Mouse (Mus musculus) intestine, embryonic 14.5 days (tissue): Measurements from ENCODE around the gene Ptprt. TPM values are rescaled to one million over a fixed set of nuclear protein-coding genes. Genes with fewer than 3 reads are reported as not detected.

Source experiments
- ATAC-seq: fragments of 200-750 bp; cut with Nextera tagmentation; replicated peaks from 2 replicates; pipeline ENCODE4 v1.8.0; 2017; ENCODE audit warnings: low read depth, moderate number of reproducible peaks, moderate TSS enrichment, moderate library complexity; ENCODE audit not compliant: low FRiP score, low TSS enrichment
- DNase-seq: peaks from one replicate; pipeline ENCODE4 v3.0.0-alpha.2; 2018; ENCODE audit warnings: low spot score
- H3K27ac ChIP-seq: fragments of 300-500 bp; sonication (generic); 2 replicates; pipeline ENCODE4 v1.5.1; 2014; ENCODE audit warnings: low read depth, mild to moderate bottlenecking, control low read depth
- H3K27me3 ChIP-seq: fragments of 300-500 bp; sonication (generic); replicated peaks from 2 replicates; pipeline ENCODE4 v1.6.1; 2014; ENCODE audit warnings: low read length, control low read depth; ENCODE audit not compliant: control insufficient read depth, insufficient read depth
- H3K36me3 ChIP-seq: fragments of 300-500 bp; sonication (generic); 2 replicates; pipeline ENCODE4 v1.6.1; 2014; ENCODE audit warnings: low read length, control low read depth; ENCODE audit not compliant: control insufficient read depth, insufficient read depth
- H3K4me1 ChIP-seq: fragments of 300-500 bp; sonication (generic); replicated peaks from 2 replicates; pipeline ENCODE4 v1.6.1; 2014; ENCODE audit warnings: low read length, control low read depth, mixed read lengths; ENCODE audit not compliant: control insufficient read depth, insufficient read depth
- H3K4me2 ChIP-seq: fragments of 300-500 bp; sonication (generic); 2 replicates; pipeline ENCODE4 v1.6.1; 2014; ENCODE audit warnings: low read length
- H3K4me3 ChIP-seq: fragments of 300-500 bp; sonication (generic); 2 replicates; pipeline ENCODE4 v1.5.1; 2014; ENCODE audit warnings: low read depth, low read length, control low read depth, mixed read lengths
- H3K9ac ChIP-seq: fragments of 300-500 bp; sonication (generic); 2 replicates; pipeline ENCODE4 v1.6.1; 2014; ENCODE audit warnings: mild to moderate bottlenecking, low read length
- H3K9me3 ChIP-seq: fragments of 300-500 bp; sonication (generic); 2 replicates; pipeline ENCODE4 v1.6.1; 2016; ENCODE audit warnings: low read length, control low read depth; ENCODE audit not compliant: control insufficient read depth
- WGBS: fragments of 180-500 bp; shearing (Covaris S2); extraction: QIAGEN DNeasy Blood & Tissue Kit; methylation state at CpG from one replicate; pipeline ENCODE4 v1.1.7; 2014; 5-methylcytosine and 5-hydroxymethylcytosine counted together
- polyA plus RNA-seq: library from polyadenylated mRNA; unstranded; fragments of >200 nt; fragmentation: Nextera tagmentation; extraction: Ambion mirVana; gene quantifications from 2 replicates; pipeline ENCODE4 v1.2.1, GENCODE M21; 2014

The Ptprt gene
- polyA plus RNA-seq, 1 experiment from 2014 or later: 1.4 TPM

GRCm38 (mm10) chr2:162572851-162573250 is 88.1 kb downstream of the Ptprt start:
- WGBS: 66% methylated on average over 2 of the region's 2 CpGs
- no peak overlapping the region for H3K4me2 ChIP-seq
- H3K36me3 ChIP-seq: no peaks in the 10 kb centered on the region
- ATAC-seq: no peak
- no peak for DNase-seq
- H3K4me1 ChIP-seq: peaks cover 8% of the 10 kb centered on the region; the same call in 1 of the 2 replicates
- no peak overlapping the region for H3K27ac ChIP-seq
- H3K27me3 ChIP-seq: no peaks in the 10 kb centered on the region
- no peaks in the 10 kb centered on the region for H3K9me3 ChIP-seq
- H3K9ac ChIP-seq: no peak overlapping the region
- no peak overlapping the region for H3K4me3 ChIP-seq

- no peak for ATAC-seq
- no peak for DNase-seq
- no peak overlapping the region for H3K4me2 ChIP-seq
- no peaks in the 10 kb centered on the region for H3K36me3 ChIP-seq
- H3K4me1 ChIP-seq: no peaks in the 10 kb centered on the region
- no peak overlapping the region for H3K27ac ChIP-seq
- H3K9me3 ChIP-seq: no peaks in the 10 kb centered on the region
- no peak overlapping the region for H3K4me3 ChIP-seq
- WGBS: 90% methylated on average over 12 of the region's 12 CpGs
- H3K9ac ChIP-seq: no peak overlapping the region
- no peaks in the 10 kb centered on the region for H3K27me3 ChIP-seq
These were observed 89.9 kb downstream of the Ptprt start for GRCm38 (mm10) chr2:162571037-162571436.

- no peaks in the 10 kb centered on the region for H3K27me3 ChIP-seq
- H3K9me3 ChIP-seq: no peaks in the 10 kb centered on the region
- no peaks in the 10 kb centered on the region for H3K36me3 ChIP-seq
- no peak for DNase-seq
- no peak overlapping the region for H3K4me2 ChIP-seq
- ATAC-seq: no peak
- H3K9ac ChIP-seq: no peak overlapping the region
- no peaks in the 10 kb centered on the region for H3K4me1 ChIP-seq
- H3K27ac ChIP-seq: no peak overlapping the region
- 53% methylated on average over 6 of the region's 6 CpGs for whole genome bisulfite sequencing
- no peak overlapping the region for H3K4me3 ChIP-seq
These were observed 92.4 kb downstream of the Ptprt start for GRCm38 (mm10) chr2:162568308-162569100.

GRCm38 (mm10) chr2:162548312-162548711 is 112.6 kb downstream of the Ptprt start:
- H3K4me1 ChIP-seq: no peaks in the 10 kb centered on the region
- 84% methylated on average over 8 of the region's 8 CpGs for WGBS
- H3K9ac ChIP-seq: no peak overlapping the region
- H3K27ac ChIP-seq: no peak overlapping the region
- DNase-seq: no peak
- no peak for ATAC-seq
- H3K27me3 ChIP-seq: no peaks in the 10 kb centered on the region
- no peaks in the 10 kb centered on the region for H3K36me3 ChIP-seq
- H3K9me3 ChIP-seq: no peaks in the 10 kb centered on the region
- no peak overlapping the region for H3K4me3 ChIP-seq
- no peak overlapping the region for H3K4me2 ChIP-seq

GRCm38 (mm10) chr2:162531638-162532037 is 129.3 kb downstream of the Ptprt start:
- Histone ChIP-seq H3K4me2 (no peak overlapping the region), H3K27ac (no peak overlapping the region), H3K4me3 (no peak overlapping the region), H3K4me1 (no peaks in the 10 kb centered on the region), H3K9me3 (no peaks in the 10 kb centered on the region), H3K36me3 (no peaks in the 10 kb centered on the region), H3K27me3 (no peaks in the 10 kb centered on the region), H3K9ac (no peak overlapping the region)
- 19% methylated on average over 7 of the region's 7 CpGs for WGBS
- DNase-seq: no peak
- no peak for ATAC-seq

- DNase-seq (no peak), ATAC-seq (no peak)
- WGBS: 86% methylated on average over 3 of the region's 3 CpGs
- Histone ChIP-seq H3K9ac (no peak overlapping the region), H3K9me3 (no peaks in the 10 kb centered on the region), H3K27me3 (no peaks in the 10 kb centered on the region), H3K4me3 (no peak overlapping the region), H3K36me3 (no peaks in the 10 kb centered on the region), H3K4me1 (no peaks in the 10 kb centered on the region), H3K4me2 (no peak overlapping the region), H3K27ac (no peak overlapping the region)
These were observed 132.0 kb downstream of the Ptprt start for GRCm38 (mm10) chr2:162528911-162529310.

- H3K4me1 ChIP-seq: no peaks in the 10 kb centered on the region
- no peak for DNase-seq
- H3K27me3 ChIP-seq: no peaks in the 10 kb centered on the region
- no peak overlapping the region for H3K4me3 ChIP-seq
- 52% methylated on average over 8 of the region's 8 CpGs for WGBS
- ATAC-seq: no peak
- no peak overlapping the region for H3K4me2 ChIP-seq
- no peak overlapping the region for H3K9ac ChIP-seq
- H3K9me3 ChIP-seq: no peaks in the 10 kb centered on the region
- H3K36me3 ChIP-seq: no peaks in the 10 kb centered on the region
- H3K27ac ChIP-seq: no peak overlapping the region
These were observed 145.0 kb downstream of the Ptprt start for GRCm38 (mm10) chr2:162515993-162516392.

GRCm38 (mm10) chr2:162513072-162513471 is 147.9 kb downstream of the Ptprt start:
- Histone ChIP-seq H3K27me3 (no peaks in the 10 kb centered on the region), H3K27ac (no peak overlapping the region), H3K9ac (no peak overlapping the region), H3K36me3 (no peaks in the 10 kb centered on the region), H3K9me3 (no peaks in the 10 kb centered on the region), H3K4me1 (no peaks in the 10 kb centered on the region), H3K4me2 (no peak overlapping the region), H3K4me3 (no peak overlapping the region)
- DNase-seq (no peak), ATAC-seq (no peak)
- WGBS: 85% methylated on average over 4 of the region's 4 CpGs

- no peak overlapping the region for H3K27ac ChIP-seq
- DNase-seq (no peak), ATAC-seq (no peak)
- WGBS: 85% methylated on average over 1 of the region's 1 CpGs
- no peaks in the 10 kb centered on the region for H3K36me3 ChIP-seq
- H3K4me2 ChIP-seq: no peak overlapping the region
- H3K4me3 ChIP-seq: no peak overlapping the region
- no peaks in the 10 kb centered on the region for H3K9me3 ChIP-seq
- H3K4me1 ChIP-seq: no peaks in the 10 kb centered on the region
- H3K9ac ChIP-seq: no peak overlapping the region
- no peaks in the 10 kb centered on the region for H3K27me3 ChIP-seq
These were observed 148.9 kb downstream of the Ptprt start for GRCm38 (mm10) chr2:162512094-162512493.
